Comparison of ENCODE assay signal across 28 mouse cellular contexts in the genomic region with DNA sequence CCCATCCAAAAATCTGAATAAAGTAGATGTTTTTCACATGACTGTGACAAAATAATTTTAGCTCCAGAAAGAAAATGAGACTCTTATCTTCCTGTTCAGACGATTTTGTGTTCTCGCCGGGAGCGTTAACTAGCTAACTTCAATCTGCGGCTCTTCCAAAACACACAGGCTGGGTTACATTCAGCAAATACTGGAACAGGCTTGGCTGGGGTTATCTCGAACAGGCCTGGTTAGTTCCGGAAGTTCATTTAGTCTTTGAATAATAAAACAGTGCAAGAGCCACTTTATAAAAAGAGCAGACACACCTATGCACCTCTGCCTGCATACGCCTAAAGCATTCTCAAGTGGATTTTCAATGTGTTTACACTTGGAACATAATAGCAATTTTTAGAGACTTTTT. TPM values are rescaled to one million over a fixed set of nuclear protein-coding genes. Genes with fewer than 3 reads are reported as not detected.
"Had no signal": no experiment of that assay in that cellular context is flagged by ENCODE, and none has a peak within 500 bp of the region (broad histone marks: within the 10 kb centered on the region; RNA-seq: fewer than 3 reads in every experiment).

No protein-coding gene starts in this region.

- H3K36me3 ChIP-seq: limb, embryonic 10.5 days; limb, embryonic 13.5 days; liver, embryonic 12.5 days; liver, embryonic 15.5 days; lung, embryonic 15.5 days; midbrain, embryonic 13.5 days; neural tube, embryonic 13.5 days had no signal

- H3K4me2 ChIP-seq: liver, embryonic 12.5 days; liver, embryonic 15.5 days; lung, embryonic 15.5 days; midbrain, embryonic 13.5 days; neural tube, embryonic 13.5 days had no signal

- H3K4me1 ChIP-seq: liver, embryonic 12.5 days; liver, embryonic 15.5 days; lung, embryonic 15.5 days; megakaryocyte, embryonic 14.5 days had no signal

- H3K9ac ChIP-seq: limb, embryonic 13.5 days; liver, embryonic 12.5 days; liver, embryonic 15.5 days; lung, embryonic 15.5 days; midbrain, embryonic 13.5 days; neural tube, embryonic 13.5 days had no signal

- H3K9me3 ChIP-seq: limb, embryonic 10.5 days; limb, embryonic 13.5 days; liver, embryonic 12.5 days; liver, embryonic 15.5 days; lung, embryonic 15.5 days; midbrain, embryonic 10.5 days; midbrain, embryonic 13.5 days; neural tube, embryonic 13.5 days had no signal

- ATAC-seq: liver, embryonic 12.5 days; midbrain, embryonic 13.5 days; midbrain, embryonic 16.5 days had no signal

- DNase-seq: kidney, adult 18-20 months; kidney, adult 9 months; kidney, postnatal 14 days; kidney, postnatal 4 days; layer of hippocampus, adult 9-11 months; liver; lung, adult 18-20 months; lung, postnatal 10 days; lung, postnatal 36 days; retina, postnatal 1 day; right cerebral cortex, postnatal 25 days; thymus, adult 18-20 months; thymus, postnatal 14 days; thymus, postnatal 4 days had no signal

- H3K27me3 ChIP-seq: limb, embryonic 13.5 days; liver, embryonic 12.5 days; liver, embryonic 15.5 days; megakaryocyte, embryonic 14.5 days; midbrain, embryonic 13.5 days; neural tube, embryonic 13.5 days had no signal

- H3K27ac ChIP-seq: layer of hippocampus, adult 2 months; limb, embryonic 10.5 days; limb, embryonic 13.5 days; liver, embryonic 12.5 days; liver, embryonic 15.5 days; lung, embryonic 15.5 days; midbrain, embryonic 10.5 days; midbrain, embryonic 13.5 days; neural tube, embryonic 13.5 days had no signal

- H3K4me3 ChIP-seq: layer of hippocampus, adult 2 months; limb, embryonic 10.5 days; limb, embryonic 13.5 days; liver, embryonic 12.5 days; liver, embryonic 15.5 days; lung, embryonic 15.5 days; megakaryocyte, embryonic 14.5 days; midbrain, embryonic 10.5 days; midbrain, embryonic 13.5 days; myocyte; neural tube, embryonic 13.5 days had no signal

RNA-seq across cellular contexts. Expression of a gene that starts 40.7 kb away (rescaled TPM):
- total RNA-seq: monocyte, adult 5-6 weeks; neutrophil, adult 5-6 weeks had no signal
